Mouse (Mus musculus): ENCODE results near the gene Mpig6b.

DNA sequence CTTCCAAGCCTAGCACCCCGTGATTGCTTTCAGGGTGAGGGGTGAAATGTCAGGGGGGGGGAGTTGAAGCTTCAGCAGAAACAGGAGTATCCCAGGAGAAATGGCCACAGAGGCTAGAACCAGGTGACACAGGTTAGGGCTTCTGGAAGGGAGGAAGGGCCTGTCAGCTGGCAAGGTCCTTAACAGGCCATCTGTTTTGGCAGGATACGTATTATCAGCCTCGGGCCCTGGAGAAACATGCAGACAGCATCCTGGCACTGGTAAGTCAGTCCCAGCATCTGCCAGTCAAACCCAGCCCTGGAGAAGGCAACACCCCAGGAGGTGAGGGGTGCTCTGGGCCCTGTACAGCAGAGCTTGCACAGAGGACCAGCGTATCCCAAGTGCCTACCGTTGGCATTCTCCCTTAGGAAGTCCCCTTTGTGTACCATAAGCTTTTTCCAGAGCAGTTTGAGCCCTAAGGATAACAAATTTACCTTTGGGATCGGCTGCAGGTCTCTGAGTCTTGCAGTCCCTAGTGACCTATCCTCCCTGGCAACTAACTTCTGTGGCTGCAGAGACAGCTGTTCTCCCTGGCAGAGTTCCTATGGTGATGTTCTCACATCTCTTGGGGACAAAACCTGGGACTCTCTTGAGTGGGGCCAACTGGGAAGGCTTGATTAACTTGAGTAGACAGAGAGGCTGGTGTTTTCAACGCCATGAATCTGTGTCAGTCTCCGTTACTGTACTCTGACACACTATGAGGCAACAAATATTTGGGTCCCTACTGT lies 24.4 kb upstream of the Mpig6b start:
- TF ChIP-seq POLR2A (IDR thresholded peaks at IDR 0.05; ENCODE audit: extremely low read depth, insufficient read depth, low read length) (no peak), CTCF (IDR thresholded peaks at IDR 0.05; ENCODE audit: extremely low read depth, insufficient read depth, low read length) (no peak)

Data from cortical plate, adult 2 months (tissue).